Mouse (Mus musculus) midbrain, embryonic 12.5 days (tissue): ENCODE measurements around the gene Gzma. TPM values are rescaled to one million over a fixed set of nuclear protein-coding genes. Genes with fewer than 3 reads are reported as not detected.

ENCODE experiments used
- ATAC-seq: fragments of 200-750 bp; cut with Nextera tagmentation; 2 replicates; pipeline ENCODE4 v1.8.0; 2017; ENCODE audit warnings: low read depth, moderate TSS enrichment, moderate library complexity; ENCODE audit not compliant: low FRiP score
- H3K27ac ChIP-seq: fragments of 300-500 bp; sonication (generic); replicated peaks from 2 replicates; pipeline ENCODE4 v1.5.1; 2016; ENCODE audit warnings: mild to moderate bottlenecking
- H3K27me3 ChIP-seq: fragments of 300-500 bp; sonication (generic); 2 replicates; pipeline ENCODE4 v1.6.1; 2016; ENCODE audit warnings: mild to moderate bottlenecking
- H3K36me3 ChIP-seq: fragments of 300-500 bp; sonication (generic); 2 replicates; pipeline ENCODE4 v1.6.1; 2016
- H3K4me1 ChIP-seq: fragments of 300-500 bp; sonication (generic); 2 replicates; pipeline ENCODE4 v1.6.1; 2016
- H3K4me2 ChIP-seq: fragments of 300-500 bp; sonication (generic); replicated peaks from 2 replicates; pipeline ENCODE4 v1.6.1; 2016; ENCODE audit warnings: mild to moderate bottlenecking, moderate library complexity
- H3K4me3 ChIP-seq: fragments of 300-500 bp; sonication (generic); 2 replicates; pipeline ENCODE4 v1.5.1; 2016; ENCODE audit warnings: mild to moderate bottlenecking
- H3K9ac ChIP-seq: fragments of 300-500 bp; sonication (generic); replicated peaks from 2 replicates; pipeline ENCODE4 v1.6.1; 2016; ENCODE audit warnings: mild to moderate bottlenecking, moderate library complexity
- H3K9me3 ChIP-seq: fragments of 300-500 bp; sonication (generic); 2 replicates; pipeline ENCODE4 v1.6.1; 2016; ENCODE audit warnings: mild to moderate bottlenecking
- WGBS: fragments of 180-500 bp; shearing (Covaris S2); methylation state at CpG from one replicate; pipeline ENCODE4 v1.1.7; 2016; 5-methylcytosine and 5-hydroxymethylcytosine counted together
- polyA plus RNA-seq: library from polyadenylated mRNA; unstranded; fragments of >200 nt; fragmentation: Nextera tagmentation; extraction: Ambion mirVana; gene quantifications from 2 replicates; pipeline ENCODE4 v1.2.1, GENCODE M21; 2016

Gzma gene
- polyA plus RNA-seq, 1 experiment from 2014 or later: not detected

DNA sequence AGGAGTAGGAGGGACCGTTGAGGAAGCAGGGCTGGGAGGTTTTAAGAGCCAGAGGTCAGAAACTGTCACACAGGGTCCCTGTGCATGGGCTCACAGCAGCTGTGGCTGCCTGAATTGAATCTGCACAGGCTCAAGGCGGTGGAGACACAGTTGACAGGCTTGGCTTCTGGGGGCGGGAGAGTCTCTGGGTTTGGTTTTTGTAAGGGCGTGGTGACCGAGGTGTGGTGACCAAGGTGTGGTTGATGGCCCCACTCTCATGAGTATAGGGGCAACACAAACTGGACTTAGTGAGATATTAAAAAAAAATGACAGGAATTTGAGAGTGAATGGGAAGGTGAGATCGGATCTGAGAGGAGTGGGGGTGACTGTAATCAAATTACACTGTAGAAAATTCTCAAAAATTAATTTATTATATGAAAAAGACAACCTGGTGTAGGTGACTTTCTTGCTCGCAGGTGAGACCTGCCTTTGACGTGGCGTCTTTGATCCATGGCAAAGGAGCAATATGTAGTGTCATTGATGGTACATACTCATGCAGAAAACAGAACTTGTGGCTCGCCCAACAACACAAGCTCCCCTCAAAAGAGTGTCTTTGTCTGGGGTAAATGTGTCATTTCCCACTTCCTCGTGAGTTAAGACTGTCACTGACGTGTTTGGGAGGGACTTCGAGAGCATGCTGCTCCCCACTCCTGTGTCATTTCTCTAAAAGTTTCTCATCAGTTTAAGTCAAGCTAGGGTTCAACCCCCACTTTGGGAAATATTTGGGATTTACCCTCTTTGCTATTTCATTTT is 13.4 kb downstream of the Gzma start:
- no peaks in the 10 kb centered on the region for H3K9me3 ChIP-seq
- no peak overlapping the region for H3K27ac ChIP-seq
- 84% methylated on average over 13 of the region's 13 CpGs for WGBS
- no peak overlapping the region for H3K4me2 ChIP-seq
- no peaks in the 10 kb centered on the region for H3K36me3 ChIP-seq
- no peak overlapping the region for H3K4me3 ChIP-seq
- H3K9ac ChIP-seq: no peak overlapping the region
- no peaks in the 10 kb centered on the region for H3K4me1 ChIP-seq
- no peaks in the 10 kb centered on the region for H3K27me3 ChIP-seq
- no peak for ATAC-seq

DNA sequence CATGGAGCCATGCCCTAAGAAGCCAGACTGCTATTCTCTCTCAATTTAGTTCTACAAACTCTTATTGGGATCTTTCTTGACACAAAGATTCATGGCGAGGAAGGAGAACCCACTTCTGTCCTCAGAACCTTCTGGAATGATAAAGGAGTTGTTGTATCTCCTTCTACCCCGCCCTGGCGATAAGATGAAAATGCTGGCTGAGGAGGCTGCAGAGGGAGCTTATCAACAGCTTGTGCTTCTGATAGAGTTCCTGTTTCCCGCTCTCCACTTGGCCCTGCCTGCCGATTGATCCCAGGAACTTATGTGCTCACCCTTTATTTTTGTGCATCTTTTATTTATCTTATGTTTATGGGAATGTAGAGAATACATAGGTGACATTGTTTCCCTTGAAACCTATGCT is 16.0 kb downstream of the Gzma start:
- ATAC-seq: no peak
- Histone ChIP-seq H3K27me3 (no peaks in the 10 kb centered on the region), H3K4me3 (no peak overlapping the region), H3K36me3 (no peaks in the 10 kb centered on the region), H3K4me2 (no peak overlapping the region), H3K4me1 (peaks cover 2% of the 10 kb centered on the region; the same call in 1 of the 2 replicates), H3K27ac (no peak overlapping the region), H3K9ac (no peak overlapping the region), H3K9me3 (no peaks in the 10 kb centered on the region)
- 85% methylated on average over 5 of the region's 5 CpGs for WGBS

GRCm38 (mm10) chr13:113082101-113082500 is 18.7 kb downstream of the Gzma start:
- no peak overlapping the region for H3K9ac ChIP-seq
- no peak overlapping the region for H3K4me3 ChIP-seq
- no peak for ATAC-seq
- H3K27ac ChIP-seq: no peak overlapping the region
- no peaks in the 10 kb centered on the region for H3K27me3 ChIP-seq
- WGBS: 7% methylated on average over 1 of the region's 1 CpGs
- H3K4me2 ChIP-seq: no peak overlapping the region
- no peaks in the 10 kb centered on the region for H3K36me3 ChIP-seq
- no peaks in the 10 kb centered on the region for H3K9me3 ChIP-seq
- H3K4me1 ChIP-seq: peaks cover 5% of the 10 kb centered on the region; the same call in 1 of the 2 replicates

GRCm38 (mm10) chr13:113079021-113079420 is 21.8 kb downstream of the Gzma start:
- H3K9me3 ChIP-seq: no peaks in the 10 kb centered on the region
- ATAC-seq: peak; percentile 91
- no peaks in the 10 kb centered on the region for H3K27me3 ChIP-seq
- H3K4me2 ChIP-seq: 0 out of 2 replicates have a peak overlapping the region, but pooled peaks have one; percentile 4
- peaks cover 5% of the 10 kb centered on the region; the same call in 1 of the 2 replicates for H3K4me1 ChIP-seq
- WGBS: 34% methylated on average over 9 of the region's 9 CpGs
- H3K36me3 ChIP-seq: no peaks in the 10 kb centered on the region
- no peak overlapping the region for H3K27ac ChIP-seq
- H3K4me3 ChIP-seq: no peak overlapping the region
- H3K9ac ChIP-seq: no peak overlapping the region

- WGBS: 87% methylated on average over 9 of the region's 9 CpGs
- no peak overlapping the region for H3K4me3 ChIP-seq
- no peaks in the 10 kb centered on the region for H3K9me3 ChIP-seq
- H3K4me1 ChIP-seq: no peaks in the 10 kb centered on the region
- no peak overlapping the region for H3K4me2 ChIP-seq
- H3K36me3 ChIP-seq: no peaks in the 10 kb centered on the region
- no peak overlapping the region for H3K27ac ChIP-seq
- no peak for ATAC-seq
- H3K27me3 ChIP-seq: no peaks in the 10 kb centered on the region
- H3K9ac ChIP-seq: no peak overlapping the region
These were observed 36.2 kb downstream of the Gzma start for GRCm38 (mm10) chr13:113064542-113064941.

DNA sequence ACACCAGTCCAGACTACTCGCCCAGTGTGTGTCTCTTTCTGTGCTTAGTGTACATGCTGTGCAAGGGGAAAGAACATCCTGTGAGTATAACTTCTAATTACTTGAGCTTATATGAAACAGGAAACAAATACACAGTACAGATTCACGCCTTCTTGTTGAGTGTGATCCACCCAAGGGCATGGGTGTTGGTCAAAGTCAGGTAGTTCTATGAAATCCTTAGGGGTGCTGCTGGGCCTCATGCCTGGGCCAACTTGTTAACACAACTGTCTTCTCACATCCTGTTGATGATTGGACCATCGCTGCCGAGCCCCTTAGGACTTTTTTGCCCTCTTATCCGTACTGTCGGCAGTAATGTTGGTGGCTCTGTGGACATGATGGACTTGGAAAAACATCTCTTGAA is 39.0 kb downstream of the Gzma start:
- H3K36me3 ChIP-seq: no peaks in the 10 kb centered on the region
- H3K9me3 ChIP-seq: no peaks in the 10 kb centered on the region
- no peaks in the 10 kb centered on the region for H3K4me1 ChIP-seq
- no peak overlapping the region for H3K4me2 ChIP-seq
- no peak for ATAC-seq
- no peaks in the 10 kb centered on the region for H3K27me3 ChIP-seq
- WGBS: 93% methylated on average over 6 of the region's 6 CpGs
- no peak overlapping the region for H3K9ac ChIP-seq
- no peak overlapping the region for H3K4me3 ChIP-seq
- no peak overlapping the region for H3K27ac ChIP-seq

DNA sequence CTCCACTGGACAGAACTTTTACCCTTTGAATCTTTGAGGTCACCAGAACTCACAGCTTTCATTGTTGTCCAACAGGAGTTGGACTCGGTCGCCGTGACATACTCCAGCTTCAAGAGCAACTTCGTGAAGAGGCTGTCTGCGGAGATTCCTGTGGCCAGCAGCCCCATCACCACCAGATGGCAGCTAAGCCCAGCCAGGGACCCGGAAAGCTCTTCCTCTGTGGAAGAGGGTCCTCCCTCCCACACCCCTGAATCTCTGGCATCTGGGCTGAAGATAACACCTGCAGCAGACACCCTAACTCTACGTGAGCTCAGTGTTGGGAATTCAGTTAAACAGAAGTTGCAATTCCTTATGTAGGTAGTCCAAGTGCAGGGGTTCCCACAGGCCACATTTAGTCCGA is 45.0 kb downstream of the Gzma start:
- no peak overlapping the region for H3K27ac ChIP-seq
- WGBS: 39% methylated on average over 8 of the region's 8 CpGs
- H3K36me3 ChIP-seq: no peaks in the 10 kb centered on the region
- H3K4me2 ChIP-seq: no peak overlapping the region
- no peak overlapping the region for H3K4me3 ChIP-seq
- no peaks in the 10 kb centered on the region for H3K9me3 ChIP-seq
- no peaks in the 10 kb centered on the region for H3K27me3 ChIP-seq
- H3K4me1 ChIP-seq: no peaks in the 10 kb centered on the region
- H3K9ac ChIP-seq: no peak overlapping the region
- ATAC-seq: peak; percentile 34; the same call in 1 of the 2 replicates

GRCm38 (mm10) chr13:113054230-113054629 is 46.6 kb downstream of the Gzma start:
- no peaks in the 10 kb centered on the region for H3K36me3 ChIP-seq
- no peaks in the 10 kb centered on the region for H3K27me3 ChIP-seq
- no peak for ATAC-seq
- 95% methylated on average over 8 of the region's 8 CpGs for WGBS
- H3K4me1 ChIP-seq: no peaks in the 10 kb centered on the region
- no peak overlapping the region for H3K4me3 ChIP-seq
- no peak overlapping the region for H3K27ac ChIP-seq
- no peaks in the 10 kb centered on the region for H3K9me3 ChIP-seq
- no peak overlapping the region for H3K9ac ChIP-seq
- H3K4me2 ChIP-seq: no peak overlapping the region

DNA sequence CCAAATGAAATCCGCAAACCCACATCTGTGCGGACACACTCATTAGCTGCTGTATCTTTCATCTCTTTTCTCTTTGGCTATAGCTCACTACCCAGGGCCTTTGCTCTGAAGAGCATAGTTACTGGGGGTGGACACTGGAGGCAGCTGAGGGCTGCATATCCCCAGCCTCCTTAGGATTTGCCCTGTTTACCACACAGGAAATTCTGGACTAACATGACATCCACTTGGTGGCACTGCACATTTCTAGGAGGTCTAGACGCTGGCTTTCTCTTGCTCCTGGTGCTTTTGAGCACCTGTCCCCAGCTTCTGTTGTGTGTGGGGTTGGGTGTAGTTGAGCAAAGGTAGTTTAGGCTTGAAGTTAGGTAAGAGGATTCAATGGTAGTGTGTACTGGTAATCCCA is 53.1 kb downstream of the Gzma start:
- H3K4me1 ChIP-seq: peaks cover 7% of the 10 kb centered on the region; the same call in 1 of the 2 replicates
- no peak overlapping the region for H3K4me3 ChIP-seq
- H3K4me2 ChIP-seq: no peak overlapping the region
- no peak overlapping the region for H3K27ac ChIP-seq
- 0 out of 2 replicates have a peak, but pooled peaks cover 3% of the 10 kb centered on the region for H3K36me3 ChIP-seq
- no peaks in the 10 kb centered on the region for H3K9me3 ChIP-seq
- no peaks in the 10 kb centered on the region for H3K27me3 ChIP-seq
- 71% methylated on average over 3 of the region's 3 CpGs for WGBS
- ATAC-seq: no peak
- no peak overlapping the region for H3K9ac ChIP-seq

DNA sequence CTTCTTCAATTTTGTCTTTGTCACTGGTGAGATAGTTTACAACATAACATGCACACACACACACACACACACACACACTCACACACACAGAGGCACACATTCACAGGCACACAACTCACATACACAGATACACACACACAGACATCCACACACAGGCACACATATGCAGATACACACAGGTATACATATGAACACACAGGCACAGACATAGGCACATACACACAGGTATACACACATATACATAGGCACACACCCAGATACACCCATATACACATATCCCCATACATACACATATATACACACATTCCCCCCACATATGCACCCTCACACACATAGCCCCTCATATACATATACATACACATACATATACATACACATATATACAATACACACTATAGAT is 53.8 kb downstream of the Gzma start:
- peak overlapping the region; percentile 60; the same call in 1 of the 2 replicates for H3K4me2 ChIP-seq
- H3K9me3 ChIP-seq: no peaks in the 10 kb centered on the region
- peaks cover 7% of the 10 kb centered on the region; the same call in 1 of the 2 replicates for H3K4me1 ChIP-seq
- no peaks in the 10 kb centered on the region for H3K27me3 ChIP-seq
- no peak overlapping the region for H3K4me3 ChIP-seq
- no peak overlapping the region for H3K27ac ChIP-seq
- no peak overlapping the region for H3K9ac ChIP-seq
- ATAC-seq: peak; percentile 57
- 0 out of 2 replicates have a peak, but pooled peaks cover 6% of the 10 kb centered on the region for H3K36me3 ChIP-seq

DNA sequence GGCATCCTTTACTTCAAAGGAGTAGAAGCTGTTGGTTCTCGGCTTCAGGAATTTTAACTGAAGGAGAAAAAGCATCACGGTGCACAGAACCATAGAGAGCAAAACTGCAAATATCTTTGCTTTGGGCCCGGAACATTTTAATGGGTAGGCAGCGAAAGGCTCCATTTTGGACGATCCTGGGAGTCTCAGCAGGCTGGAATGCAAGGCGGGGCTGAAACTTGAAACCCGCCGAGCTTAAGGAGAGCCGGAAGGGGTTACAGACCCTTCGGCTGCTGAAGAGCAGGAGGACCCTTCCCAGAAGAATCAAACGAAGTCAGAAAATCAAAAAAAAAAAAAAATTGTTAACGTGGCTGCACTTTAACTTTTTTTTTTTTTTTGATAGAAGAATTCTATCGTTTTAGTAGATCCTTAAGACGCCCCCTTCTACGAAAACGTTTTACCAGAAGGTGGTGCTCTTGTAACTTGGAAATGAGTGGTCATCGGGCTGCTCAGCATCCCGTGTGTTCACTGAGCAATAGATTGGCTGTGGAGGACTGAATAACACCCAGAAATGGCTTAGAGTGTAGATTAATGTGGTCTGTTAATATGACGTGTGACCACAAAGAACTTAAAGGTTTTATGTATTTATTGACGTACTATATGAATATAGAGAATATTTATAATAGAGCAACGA is 54.4 kb downstream of the Gzma start, which contains the start of gene Gpx8:
TSS of gene Gpx8 (minus strand) at position 200 of the 673 bp plus-strand sequence.
- Histone ChIP-seq H3K9me3 (no peaks in the 10 kb centered on the region), H3K27ac (no peak within 1 kb of the TSS), H3K27me3 (no peaks in the 10 kb centered on the region), H3K4me3 (peak within 1 kb of the TSS; percentile 52), H3K9ac (peak within 1 kb of the TSS; percentile 53), H3K36me3 (0 out of 2 replicates have a peak, but pooled peaks cover 6% of the 10 kb centered on the region), H3K4me1 (peaks cover 7% of the 10 kb centered on the region; the same call in 1 of the 2 replicates), H3K4me2 (peak within 1 kb of the TSS; percentile 60)
- peak; percentile 90 for ATAC-seq
- WGBS: 6% methylated on average over 21 of the region's 21 CpGs

GRCm38 (mm10) chr13:113045458-113046110 is 55.2 kb downstream of the Gzma start:
- H3K9me3 ChIP-seq: no peaks in the 10 kb centered on the region
- H3K4me1 ChIP-seq: peaks cover 7% of the 10 kb centered on the region; the same call in 1 of the 2 replicates
- H3K9ac ChIP-seq: peak overlapping the region; percentile 53
- 20% methylated on average over 18 of the region's 18 CpGs for WGBS
- H3K4me3 ChIP-seq: peak overlapping the region; percentile 52
- no peak overlapping the region for H3K27ac ChIP-seq
- no peaks in the 10 kb centered on the region for H3K27me3 ChIP-seq
- H3K4me2 ChIP-seq: peak overlapping the region; percentile 60
- ATAC-seq: no peak
- 0 out of 2 replicates have a peak, but pooled peaks cover 6% of the 10 kb centered on the region for H3K36me3 ChIP-seq
